Mouse (Mus musculus) MEL (cell line): Measurements from ENCODE around the gene Xlr3b. TPM values are rescaled to one million over a fixed set of nuclear protein-coding genes. Genes with fewer than 3 reads are reported as not detected.
"Not testable (repeated sequence)": the region's sequence is repeated elsewhere in the genome, so short reads cannot be mapped to it uniquely, and the experiment has no call there.

ENCODE experiments used
- DNase-seq: peaks from one replicate; pipeline ENCODE4 v3.0.0; 2011; ENCODE audit warnings: low read depth, low spot score
- H3K27ac ChIP-seq: 2 replicates; pipeline ENCODE4 v1.5.1; 2012; ENCODE audit warnings: low read depth, mild to moderate bottlenecking, control low read depth, low read length, moderate library complexity; ENCODE audit not compliant: control insufficient read depth
- H3K27me3 ChIP-seq, 2 experiments: fragments of 150-350 bp in 1 of 2; sonication (generic) in 1 of 2; 2 replicates each; pipeline ENCODE4 v1.6.1; 2012; ENCODE audit warnings: low read length in 2 of 2, mild to moderate bottlenecking in 2 of 2, improper control_type of control experiment in 1 of 2, moderate library complexity in 1 of 2; ENCODE audit not compliant: insufficient read depth in 2 of 2, control insufficient read depth in 1 of 2
- H3K36me3 ChIP-seq, 2 experiments: 2 replicates each; pipeline ENCODE4 v1.6.1; 2012 to 2014; ENCODE audit warnings: low read length in 2 of 2, improper control_type of control experiment in 1 of 2, inconsistent platforms in 1 of 2, mild to moderate bottlenecking in 1 of 2; ENCODE audit not compliant: insufficient read depth in 2 of 2, control insufficient read depth in 1 of 2
- H3K4me1 ChIP-seq, 2 experiments: fragments of 150-350 bp in 1 of 2; sonication (generic) in 1 of 2; 2 replicates each; pipeline ENCODE4 v1.6.1; 2012; ENCODE audit warnings: low read length in 2 of 2, improper control_type of control experiment in 1 of 2, mild to moderate bottlenecking in 1 of 2; ENCODE audit not compliant: insufficient read depth in 2 of 2, control insufficient read depth in 1 of 2
- H3K4me3 ChIP-seq, 2 experiments: fragments of 150-350 bp in 1 of 2; sonication (generic) in 1 of 2; 2 replicates each; pipeline ENCODE4 v1.5.1; 2012; ENCODE audit warnings: low read depth in 2 of 2, low read length in 2 of 2, mild to moderate bottlenecking in 2 of 2, moderate library complexity in 2 of 2, control low read depth in 1 of 2, improper control_type of control experiment in 1 of 2; ENCODE audit not compliant: control insufficient read depth in 1 of 2, insufficient read depth in 1 of 2
- H3K79me2 ChIP-seq: 2 replicates; pipeline ENCODE4 v1.6.1; 2012; ENCODE audit warnings: mild to moderate bottlenecking, low read length, moderate library complexity; ENCODE audit not compliant: control insufficient read depth, poor library complexity, insufficient read depth
- H3K9ac ChIP-seq: 2 replicates; pipeline ENCODE4 v1.6.1; 2012; ENCODE audit warnings: low read depth, mild to moderate bottlenecking, control low read depth, low read length, moderate library complexity; ENCODE audit not compliant: control insufficient read depth, poor library complexity, severe bottlenecking
- H3K9me3 ChIP-seq: fragments of 150-350 bp; sonication (generic); replicated peaks from 2 replicates; pipeline ENCODE4 v1.6.1; 2012; ENCODE audit warnings: mild to moderate bottlenecking, low read length, improper control_type of control experiment, moderate library complexity; ENCODE audit not compliant: insufficient read depth
- NRF1 ChIP-seq: IDR thresholded peaks from 2 replicates; pipeline ENCODE4 v1.6.1; 2014; ENCODE audit warnings: low read depth, mild to moderate bottlenecking, inconsistent platforms, low read length, improper control_type of control experiment, moderate library complexity; ENCODE audit not compliant: poor library complexity, insufficient read depth, severe bottlenecking
- POLR2A ChIP-seq, 2 experiments: IDR thresholded peaks; 2 replicates each; pipeline ENCODE4 v1.6.1; 2011 to 2012; ENCODE audit warnings: low read length in 2 of 2, mild to moderate bottlenecking in 2 of 2, control low read depth in 1 of 2, improper control_type of control experiment in 1 of 2, low read depth in 1 of 2, moderate library complexity in 1 of 2; ENCODE audit not compliant: control insufficient read depth in 1 of 2, insufficient read depth in 1 of 2, poor library complexity in 1 of 2
- polyA plus RNA-seq, 2 experiments: library from polyadenylated mRNA; stranded (reverse) in 1 of 2; unstranded in 1 of 2; fragments of >175 nt in 1 of 2; fragments of >200 nt in 1 of 2; gene quantifications; 2 replicates each; pipeline versions ENCODE4 v1.2.1 to v1.2.4; 2012; ENCODE audit warnings: low replicate concordance in 2 of 2, low read depth in 1 of 2; ENCODE audit not compliant: insufficient read length in 2 of 2, insufficient read depth in 1 of 2, missing spikeins in 1 of 2
- total RNA-seq: library from RNA; depleted of rRNA; stranded (reverse); fragments of 300-350 nt; gene quantifications from 2 replicates; pipeline ENCODE4 v1.2.3, GENCODE M21; 2012; rRNA removed

Xlr3b gene
- total and polyA plus RNA-seq, 3 experiments = 16.5 to 23.8 TPM; not detected in 1

- H3K79me2 ChIP-seq, DNase-seq, H3K36me3 ChIP-seq, H3K27me3 ChIP-seq, H3K27ac ChIP-seq, H3K9me3 ChIP-seq, H3K4me1 ChIP-seq: not testable (repeated sequence)
- TF ChIP-seq NRF1 (peak; percentile 39; the same call in 1 of the 2 replicates), POLR2A (IDR thresholded peaks at IDR 0.05; ENCODE audit: control insufficient read depth in 1 of 2, insufficient read depth in 1 of 2, low read depth in 1 of 2, low read length in 2 of 2, poor library complexity in 1 of 2) (peak in 1 of 2 experiments; percentile 22; a peak in 1 of 4 replicates)
- peak within 1 kb of the TSS; percentile 9; the same call in 1 of the 2 replicates for H3K9ac ChIP-seq
- H3K4me3 ChIP-seq = peak within 1 kb of the TSS; percentile 36 to 43; a peak in 3 of 4 replicates
Measured at GRCm38 (mm10) chrX:73242821-73243325, 50.9 kb downstream of the Xlr3b start, which contains the start of gene Xlr4c. Gene Xlr4c, minus strand, starts transcription at chrX:73243130.

Other genes with a start within 250 kb of the Xlr3b start
- not detected in 2 replicates for gene Zfp185, start 204.9 kb upstream of the Xlr3b start, total RNA-seq
- under 1 TPM in 1 of 2 experiments, not detected in 1; 0.14 TPM for gene Zfp185, start 204.9 kb upstream of the Xlr3b start, polyA plus RNA-seq
- gene Pnma5, start 155.1 kb upstream of the Xlr3b start, total RNA-seq = 0.08 and 0.10 TPM in 2 replicates
- under 1 TPM in 1 of 2 experiments, not detected in 1; 0.11 TPM for gene Pnma5, start 155.1 kb upstream of the Xlr3b start, polyA plus RNA-seq
- not detected in 2 replicates for gene Pnma3, start 127.4 kb upstream of the Xlr3b start, total RNA-seq
- not detected for gene Pnma3, start 127.4 kb upstream of the Xlr3b start, polyA plus RNA-seq
- 0.19 TPM in 1 of 2 replicates, not detected in the other for gene Xlr4a, start 109.7 kb upstream of the Xlr3b start, total RNA-seq
- under 1 TPM in 1 of 2 experiments, not detected in 1; 0.29 TPM for gene Xlr4a, start 109.7 kb upstream of the Xlr3b start, polyA plus RNA-seq
- gene Xlr3a, start 95.1 kb upstream of the Xlr3b start, total RNA-seq = 76.4 and 94.5 TPM in 2 replicates
- 100 to 1,000 TPM in 1 of 2 experiments, not detected in 1; 161 TPM for gene Xlr3a, start 95.1 kb upstream of the Xlr3b start, polyA plus RNA-seq
- not detected in 2 replicates for gene Gm14685, start 75.2 kb upstream of the Xlr3b start, total RNA-seq
- gene Gm14685, start 75.2 kb upstream of the Xlr3b start, polyA plus RNA-seq = not detected
- gene Xlr5b, start 43.4 kb upstream of the Xlr3b start, total RNA-seq = not detected in 2 replicates
- gene Xlr5b, start 43.4 kb upstream of the Xlr3b start, polyA plus RNA-seq = not detected
- gene DXBay18, start 42.8 kb upstream of the Xlr3b start, total RNA-seq = not detected in 2 replicates
- gene DXBay18, start 42.8 kb upstream of the Xlr3b start, polyA plus RNA-seq = not detected
- not detected in 2 replicates for gene Spin2d, start 15.2 kb upstream of the Xlr3b start, total RNA-seq
- not detected for gene Spin2d, start 15.2 kb upstream of the Xlr3b start, polyA plus RNA-seq
- gene Xlr4b, start 22.1 kb downstream of the Xlr3b start, total RNA-seq = 37.4 and 44.4 TPM in 2 replicates
- 10 to 100 TPM in 1 of 2 experiments, not detected in 1; 43.2 TPM for gene Xlr4b, start 22.1 kb downstream of the Xlr3b start, polyA plus RNA-seq
- gene F8a, start 36.1 kb downstream of the Xlr3b start, total RNA-seq = 3.3 and 3.4 TPM in 2 replicates
- 1 to 10 TPM in 1 of 2 experiments, not detected in 1; 6.0 TPM for gene F8a, start 36.1 kb downstream of the Xlr3b start, polyA plus RNA-seq
- 12.8 and 18.6 TPM in 2 replicates for gene Xlr4c, start 50.9 kb downstream of the Xlr3b start, total RNA-seq
- gene Xlr4c, start 50.9 kb downstream of the Xlr3b start, polyA plus RNA-seq = 10 to 100 TPM in 1 of 2 experiments, not detected in 1; 37.4 TPM
- gene Xlr3c, start 73.2 kb downstream of the Xlr3b start, total RNA-seq = 68.4 and 78.0 TPM in 2 replicates
- 100 to 1,000 TPM in 1 of 2 experiments, 10 to 100 TPM in 1; 73.5 to 162 TPM for gene Xlr3c, start 73.2 kb downstream of the Xlr3b start, polyA plus RNA-seq
- gene Xlr5a, start 100.8 kb downstream of the Xlr3b start, total RNA-seq = not detected in 2 replicates
- gene Xlr5a, start 100.8 kb downstream of the Xlr3b start, polyA plus RNA-seq = not detected
- gene Xlr5c, start 100.8 kb downstream of the Xlr3b start, total RNA-seq = not detected in 2 replicates
- not detected for gene Xlr5c, start 100.8 kb downstream of the Xlr3b start, polyA plus RNA-seq
- gene Gm45015, start 144.6 kb downstream of the Xlr3b start, total RNA-seq = not detected in 2 replicates
- not detected for gene Gm45015, start 144.6 kb downstream of the Xlr3b start, polyA plus RNA-seq
- gene Zfp275, start 150.4 kb downstream of the Xlr3b start, total RNA-seq = 4.5 and 4.8 TPM in 2 replicates
- 1 to 10 TPM in 1 of 2 experiments, not detected in 1; 5.9 TPM for gene Zfp275, start 150.4 kb downstream of the Xlr3b start, polyA plus RNA-seq
- 0.04 TPM in 1 of 2 replicates, not detected in the other for gene Gm18336, start 206.5 kb downstream of the Xlr3b start, total RNA-seq
- not detected for gene Gm18336, start 206.5 kb downstream of the Xlr3b start, polyA plus RNA-seq
- gene Zfp92, start 218.9 kb downstream of the Xlr3b start, total RNA-seq = not detected in 2 replicates
- not detected for gene Zfp92, start 218.9 kb downstream of the Xlr3b start, polyA plus RNA-seq
- gene Trex2, start 243.1 kb downstream of the Xlr3b start, total RNA-seq = not detected in 2 replicates
- not detected for gene Trex2, start 243.1 kb downstream of the Xlr3b start, polyA plus RNA-seq